Mouse (Mus musculus): ENCODE measurements around the gene Dusp22. TPM values are rescaled to one million over a fixed set of nuclear protein-coding genes. Genes with fewer than 3 reads are reported as not detected.

The Dusp22 gene
- polyA plus RNA-seq, 1 experiment from 2014 or later: 14.6 TPM

DNA sequence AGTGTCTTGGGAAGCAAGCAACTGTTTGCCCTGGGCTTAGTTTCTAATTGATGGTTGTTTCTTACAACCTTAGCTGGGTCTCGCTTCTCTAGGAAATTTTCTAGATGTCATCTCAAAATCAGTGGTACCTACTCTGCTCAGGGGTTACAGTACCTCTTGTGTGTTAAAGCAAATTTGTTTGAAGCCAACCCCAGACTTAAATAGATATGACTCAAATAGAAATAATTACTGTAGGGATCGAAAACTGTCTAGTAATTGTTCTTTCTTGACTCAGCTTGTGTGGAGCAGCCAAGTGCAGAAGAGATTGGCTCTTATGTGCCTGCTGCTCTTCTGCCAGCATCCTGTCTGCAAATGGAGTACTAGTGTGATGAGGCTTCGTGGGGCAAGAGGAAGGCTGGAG lies 22.5 kb downstream of the Dusp22 start:
- no peaks in the 10 kb centered on the region for H3K9me3 ChIP-seq (ENCODE audit: low read length)
- TF ChIP-seq EP300 (IDR thresholded peaks at IDR 0.05; ENCODE audit: low read depth) (no peak), CTCF (IDR thresholded peaks at IDR 0.05; ENCODE audit: low read depth) (no peak)

DNA sequence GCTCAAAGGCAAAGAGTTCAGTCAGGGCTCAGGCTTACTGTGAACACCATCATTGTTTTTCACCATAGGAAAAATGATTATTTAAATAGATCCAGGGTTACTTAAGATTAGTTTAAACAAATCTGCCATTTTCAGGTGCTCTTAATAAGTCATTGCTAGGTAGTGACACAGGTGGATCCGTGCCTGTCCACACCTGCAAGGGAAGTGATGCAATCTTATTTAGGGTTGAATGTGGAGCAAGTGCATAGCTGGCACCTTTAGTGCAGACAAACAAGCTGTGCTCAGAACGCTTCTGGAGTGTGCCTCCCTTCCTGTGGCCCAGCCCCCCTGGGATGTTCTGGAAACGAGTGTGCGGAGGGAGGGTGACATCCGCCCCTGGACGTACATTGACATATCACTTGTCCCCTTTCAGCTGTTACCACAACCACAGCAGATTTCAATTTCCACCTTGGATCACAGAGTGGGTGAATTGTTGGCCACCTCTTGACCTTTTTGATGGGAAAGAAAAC lies 24.9 kb downstream of the Dusp22 start:
- H3K36me3 ChIP-seq (replicated peaks; ENCODE audit: insufficient read depth, low read length): no peaks in the 10 kb centered on the region
- H3K27me3 ChIP-seq (ENCODE audit: insufficient read depth, low read length): no peaks in the 10 kb centered on the region
- no peak overlapping the region for H3K27ac ChIP-seq (ENCODE audit: low read depth)
- H3K9ac ChIP-seq (replicated peaks): no peak overlapping the region
- DNase-seq (no peak), ATAC-seq (0 out of 2 replicates have a peak, but pooled peaks have one; percentile 17)
- no peaks in the 10 kb centered on the region for H3K9me3 ChIP-seq (ENCODE audit: low read length)
- H3K4me1 ChIP-seq (ENCODE audit: insufficient read depth): peaks cover 2% of the 10 kb centered on the region; the same call in 1 of the 2 replicates
- no peak overlapping the region for H3K4me3 ChIP-seq (ENCODE audit: low read depth, low read length)
- no peak overlapping the region for H3K4me2 ChIP-seq (ENCODE audit: low read depth, low read length)
- 52% methylated on average over 6 of the region's 6 CpGs for WGBS (ENCODE audit: insufficient replicate concordance)
- TF ChIP-seq CTCF (IDR thresholded peaks at IDR 0.05; ENCODE audit: low read depth): no peak
- TF ChIP-seq EP300 (IDR thresholded peaks at IDR 0.05; ENCODE audit: low read depth): no peak

More for the DNA sequence above, 22.5 kb downstream of the Dusp22 start:
- DNase-seq: no peak
- Histone ChIP-seq H3K9ac (replicated peaks) (no peak overlapping the region), H3K4me3 (ENCODE audit: low read depth, low read length) (no peak overlapping the region), H3K4me2 (ENCODE audit: low read depth, low read length) (no peak overlapping the region), H3K27me3 (ENCODE audit: insufficient read depth, low read length) (no peaks in the 10 kb centered on the region), H3K4me1 (ENCODE audit: insufficient read depth) (peaks cover 2% of the 10 kb centered on the region; the same call in 1 of the 2 replicates), H3K27ac (ENCODE audit: low read depth) (no peak overlapping the region), H3K36me3 (replicated peaks; ENCODE audit: insufficient read depth, low read length) (no peaks in the 10 kb centered on the region)
- WGBS (ENCODE audit: insufficient replicate concordance): 65% methylated on average over 3 of the region's 3 CpGs
- ATAC-seq: no peak

DNA sequence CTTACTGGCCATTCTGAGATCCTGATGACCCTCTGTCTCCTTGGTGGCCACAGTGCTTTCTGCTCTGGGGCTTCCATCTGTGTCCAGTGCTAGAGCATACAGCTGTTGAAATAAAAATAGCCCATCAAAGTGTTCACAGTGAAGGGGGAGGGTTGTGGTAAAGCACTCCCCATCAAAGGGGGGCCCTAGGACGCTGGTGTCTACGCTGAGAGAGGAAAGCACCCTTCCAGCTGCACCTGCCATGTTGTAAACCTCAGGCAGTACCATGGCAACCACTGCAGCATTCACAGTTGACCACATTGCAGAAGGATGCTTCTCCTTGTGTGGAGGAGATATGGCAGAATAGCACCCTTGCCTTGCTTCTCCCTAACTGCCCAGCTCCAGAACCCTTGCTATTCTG lies 26.2 kb downstream of the Dusp22 start:
- no peaks in the 10 kb centered on the region for H3K9me3 ChIP-seq (ENCODE audit: low read length)
- H3K4me2 ChIP-seq (ENCODE audit: low read depth, low read length): no peak overlapping the region
- peaks cover 2% of the 10 kb centered on the region; the same call in 1 of the 2 replicates for H3K4me1 ChIP-seq (ENCODE audit: insufficient read depth)
- no peaks in the 10 kb centered on the region for H3K36me3 ChIP-seq (replicated peaks; ENCODE audit: insufficient read depth, low read length)
- 0 out of 2 replicates have a peak overlapping the region, but pooled peaks have one; percentile 3 for H3K27ac ChIP-seq (ENCODE audit: low read depth)
- WGBS (ENCODE audit: insufficient replicate concordance): 30% methylated on average over 2 of the region's 2 CpGs
- DNase-seq: peak; percentile 44
- H3K4me3 ChIP-seq (ENCODE audit: low read depth, low read length): no peak overlapping the region
- H3K9ac ChIP-seq (replicated peaks): no peak overlapping the region
- ATAC-seq: peak; percentile 43; the same call in 1 of the 2 replicates
- TF ChIP-seq EP300 (IDR thresholded peaks at IDR 0.05; ENCODE audit: low read depth) (no peak), CTCF (IDR thresholded peaks at IDR 0.05; ENCODE audit: low read depth) (no peak)
- no peaks in the 10 kb centered on the region for H3K27me3 ChIP-seq (ENCODE audit: insufficient read depth, low read length)

DNA sequence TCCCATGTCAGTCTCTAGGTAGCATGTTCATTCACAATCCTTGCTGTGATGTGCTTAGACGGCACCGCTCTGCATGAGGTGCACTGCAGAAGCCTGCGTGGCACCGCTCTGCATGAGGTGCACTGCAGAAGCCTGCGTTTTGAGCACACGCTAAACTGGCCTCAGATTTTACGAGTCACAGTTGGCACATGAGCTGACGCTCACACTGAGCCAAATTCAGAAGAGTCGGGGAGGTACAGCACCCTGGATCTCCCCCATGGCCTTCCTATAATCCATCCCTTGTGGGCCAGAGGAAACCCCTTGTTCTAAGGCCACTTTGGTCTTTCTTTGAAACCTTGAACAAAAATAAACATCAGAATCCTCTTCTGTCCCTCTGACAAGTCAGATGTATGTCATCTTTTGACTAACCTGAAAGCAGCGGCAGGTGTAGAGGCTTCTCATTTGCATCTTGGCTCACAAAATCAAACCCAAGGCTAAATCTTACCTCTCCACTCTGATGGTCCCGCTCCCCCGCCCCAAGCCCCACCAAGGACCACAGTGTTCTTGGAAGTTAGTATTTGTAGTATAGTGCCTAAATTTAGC lies 28.3 kb downstream of the Dusp22 start:
- no peak for ATAC-seq
- Histone ChIP-seq H3K36me3 (replicated peaks; ENCODE audit: insufficient read depth, low read length) (no peaks in the 10 kb centered on the region), H3K4me3 (ENCODE audit: low read depth, low read length) (no peak overlapping the region)

DNA sequence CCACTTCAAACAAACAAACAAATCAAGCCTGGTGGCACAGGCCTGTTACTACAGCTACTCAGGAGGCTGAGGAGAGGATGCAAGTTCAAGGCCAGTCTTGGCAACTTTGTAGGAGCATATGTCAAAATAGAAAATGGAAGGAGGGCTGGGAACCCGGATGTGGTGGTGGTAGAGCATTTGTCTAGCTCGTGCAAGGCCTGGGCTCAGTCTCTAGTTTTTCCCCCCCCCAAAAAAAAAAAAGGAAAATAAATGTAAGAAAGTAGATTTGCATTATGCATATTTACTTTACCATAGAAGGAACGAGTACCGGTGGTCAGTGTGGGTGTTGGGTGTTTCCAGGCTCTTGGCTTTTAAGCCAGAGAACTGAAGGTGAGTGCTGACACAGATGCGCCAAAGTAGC lies 29.7 kb downstream of the Dusp22 start:
- DNase-seq: no peak
- Histone ChIP-seq H3K27me3 (ENCODE audit: insufficient read depth, low read length) (no peaks in the 10 kb centered on the region), H3K27ac (ENCODE audit: low read depth) (no peak overlapping the region), H3K9me3 (ENCODE audit: low read length) (no peaks in the 10 kb centered on the region), H3K36me3 (replicated peaks; ENCODE audit: insufficient read depth, low read length) (no peaks in the 10 kb centered on the region), H3K9ac (replicated peaks) (no peak overlapping the region), H3K4me2 (ENCODE audit: low read depth, low read length) (no peak overlapping the region), H3K4me1 (ENCODE audit: insufficient read depth) (peaks cover 2% of the 10 kb centered on the region; the same call in 1 of the 2 replicates), H3K4me3 (ENCODE audit: low read depth, low read length) (no peak overlapping the region)
- no peak for ATAC-seq
- WGBS (ENCODE audit: insufficient replicate concordance): 85% methylated on average over 5 of the region's 5 CpGs
- TF ChIP-seq EP300 (IDR thresholded peaks at IDR 0.05; ENCODE audit: low read depth) (no peak), CTCF (IDR thresholded peaks at IDR 0.05; ENCODE audit: low read depth) (no peak)

More for the DNA sequence above, 28.3 kb downstream of the Dusp22 start:
- no peak overlapping the region for H3K27ac ChIP-seq (ENCODE audit: low read depth)
- WGBS (ENCODE audit: insufficient replicate concordance): 80% methylated on average over 12 of the region's 12 CpGs
- TF ChIP-seq EP300 (IDR thresholded peaks at IDR 0.05; ENCODE audit: low read depth) (no peak), CTCF (IDR thresholded peaks at IDR 0.05; ENCODE audit: low read depth) (no peak)
- H3K4me2 ChIP-seq (ENCODE audit: low read depth, low read length): no peak overlapping the region
- no peak overlapping the region for H3K9ac ChIP-seq (replicated peaks)
- no peaks in the 10 kb centered on the region for H3K27me3 ChIP-seq (ENCODE audit: insufficient read depth, low read length)
- no peaks in the 10 kb centered on the region for H3K9me3 ChIP-seq (ENCODE audit: low read length)
- peaks cover 2% of the 10 kb centered on the region; the same call in 1 of the 2 replicates for H3K4me1 ChIP-seq (ENCODE audit: insufficient read depth)
- DNase-seq: no peak

DNA sequence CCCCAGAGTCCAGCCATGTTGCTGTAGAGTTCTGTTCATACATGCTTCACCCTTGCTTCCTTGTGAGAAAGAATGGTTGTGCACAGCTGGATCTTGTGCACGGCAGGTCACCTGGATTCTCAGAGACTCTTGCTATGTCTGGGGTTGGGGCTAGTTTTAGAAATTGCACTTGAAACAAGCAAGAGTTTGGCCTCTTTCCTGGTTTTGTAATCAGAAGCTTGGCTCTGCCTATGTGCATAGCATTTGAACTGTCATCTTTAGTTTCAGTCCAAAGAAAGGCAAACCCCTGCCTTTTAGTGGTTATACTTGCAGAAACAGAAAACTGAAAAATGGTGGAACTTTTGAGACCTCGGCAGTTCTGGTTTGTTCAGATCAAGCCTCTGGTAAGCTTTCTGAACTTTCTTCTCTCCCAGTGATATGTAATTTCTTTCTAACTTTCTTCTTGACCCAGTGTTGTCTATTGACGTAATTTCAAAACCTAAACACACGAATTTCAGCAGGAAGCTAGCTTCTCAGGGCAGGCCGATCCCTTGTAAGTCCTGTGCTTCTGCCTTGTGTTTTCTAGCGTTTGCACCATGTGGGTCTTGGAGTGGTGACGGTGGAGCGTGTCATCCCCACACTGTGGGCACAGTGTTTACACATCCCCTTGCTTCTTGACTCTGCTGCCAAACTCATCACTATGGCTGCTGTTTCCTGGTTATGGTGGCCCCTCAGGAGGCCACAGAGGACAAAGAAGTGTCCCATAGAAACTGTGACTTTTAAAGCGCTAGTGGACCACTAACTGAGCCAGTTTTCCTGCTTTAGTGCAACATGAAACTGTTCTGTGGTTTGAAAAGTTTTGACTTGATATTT lies 31.9 kb downstream of the Dusp22 start:
- no peak for ATAC-seq

More for the DNA sequence above, 31.9 kb downstream of the Dusp22 start:
- no peaks in the 10 kb centered on the region for H3K9me3 ChIP-seq (ENCODE audit: low read length)
- H3K9ac ChIP-seq (replicated peaks): no peak overlapping the region
- 0 out of 2 replicates have a peak, but pooled peaks cover under 1% of the 10 kb centered on the region for H3K36me3 ChIP-seq (replicated peaks; ENCODE audit: insufficient read depth, low read length)
- H3K27me3 ChIP-seq (ENCODE audit: insufficient read depth, low read length): no peaks in the 10 kb centered on the region
- no peaks in the 10 kb centered on the region for H3K4me1 ChIP-seq (ENCODE audit: insufficient read depth)
- H3K27ac ChIP-seq (ENCODE audit: low read depth): no peak overlapping the region
- no peak for DNase-seq
- H3K4me2 ChIP-seq (ENCODE audit: low read depth, low read length): no peak overlapping the region
- H3K4me3 ChIP-seq (ENCODE audit: low read depth, low read length): no peak overlapping the region
- TF ChIP-seq EP300 (IDR thresholded peaks at IDR 0.05; ENCODE audit: low read depth): no peak
- TF ChIP-seq CTCF (IDR thresholded peaks at IDR 0.05; ENCODE audit: low read depth): no peak
- WGBS (ENCODE audit: insufficient replicate concordance): 65% methylated on average over 9 of the region's 9 CpGs
